Mouse (Mus musculus): ENCODE data around the gene Herpud2.

DNA sequence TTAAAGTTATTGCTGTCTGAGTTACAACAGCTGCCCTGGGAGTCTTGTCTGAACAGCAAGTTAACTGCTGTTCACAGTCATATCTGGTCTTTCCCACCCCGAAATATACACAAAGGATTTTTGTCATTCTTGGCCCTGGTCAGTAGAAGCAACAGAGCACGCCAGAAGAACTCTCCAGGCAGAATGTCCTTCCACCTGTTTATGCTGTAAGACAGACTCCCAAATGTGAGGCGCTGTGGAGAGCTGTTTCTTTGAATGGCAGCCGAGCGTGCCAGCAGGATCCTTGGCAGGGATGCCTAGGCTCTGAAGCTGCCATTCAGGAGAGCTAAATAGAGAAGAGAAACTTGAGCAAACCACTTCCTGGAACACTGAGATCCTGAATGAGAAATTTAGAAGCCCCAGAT is 23.4 kb upstream of the Herpud2 start:
- TF ChIP-seq EP300 (IDR thresholded peaks at IDR 0.05; ENCODE audit: low read depth) (no peak), CTCF (IDR thresholded peaks at IDR 0.05; ENCODE audit: low read depth) (0 out of 2 replicates have a peak, but pooled peaks have one; percentile 4)
